Mouse (Mus musculus): Measurements from ENCODE around the gene Il6st.

Gene Il6st

DNA sequence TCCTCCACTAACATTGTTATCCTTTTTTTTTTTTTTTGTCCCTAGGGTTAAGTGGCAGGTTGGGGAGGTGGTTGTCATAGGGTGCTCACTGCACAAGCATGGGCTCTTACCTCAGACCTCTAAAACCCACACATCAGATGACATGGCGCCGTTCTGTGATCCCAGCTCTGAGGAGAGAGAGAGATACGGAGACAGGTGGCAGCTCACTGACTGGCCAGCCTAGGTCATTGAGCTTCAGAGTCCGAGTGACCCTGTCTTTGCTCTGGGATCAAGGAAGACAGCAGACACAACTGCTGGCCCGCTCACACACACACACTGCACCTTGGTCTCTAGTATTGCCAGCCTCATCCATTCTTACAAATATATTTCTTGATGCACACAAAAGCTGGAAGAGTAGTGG, 18.7 kb downstream of the Il6st start:
- no peak for DNase-seq (ENCODE audit: extremely low read depth, low read depth)

DNA sequence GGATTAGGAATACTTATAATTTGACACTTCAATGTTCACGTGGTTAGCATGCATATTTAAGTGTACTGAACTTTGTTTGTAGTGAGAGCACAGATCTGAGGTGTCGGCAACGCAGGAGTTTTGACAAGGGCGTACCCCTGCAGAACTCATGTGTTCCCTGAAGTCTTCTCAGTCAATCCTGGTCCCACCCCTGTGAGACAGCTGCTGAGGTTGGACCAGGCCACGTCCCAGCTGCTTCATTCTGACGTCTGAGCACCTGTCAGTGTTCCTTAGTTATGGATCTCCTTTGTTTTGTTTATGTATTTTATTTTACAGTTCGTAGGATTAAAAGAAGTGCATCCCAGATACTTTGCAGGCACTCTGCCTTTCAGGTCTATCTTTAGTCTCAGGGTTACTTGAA, 19.1 kb downstream of the Il6st start:
- no peak for DNase-seq (ENCODE audit: extremely low read depth, low read depth)

DNA sequence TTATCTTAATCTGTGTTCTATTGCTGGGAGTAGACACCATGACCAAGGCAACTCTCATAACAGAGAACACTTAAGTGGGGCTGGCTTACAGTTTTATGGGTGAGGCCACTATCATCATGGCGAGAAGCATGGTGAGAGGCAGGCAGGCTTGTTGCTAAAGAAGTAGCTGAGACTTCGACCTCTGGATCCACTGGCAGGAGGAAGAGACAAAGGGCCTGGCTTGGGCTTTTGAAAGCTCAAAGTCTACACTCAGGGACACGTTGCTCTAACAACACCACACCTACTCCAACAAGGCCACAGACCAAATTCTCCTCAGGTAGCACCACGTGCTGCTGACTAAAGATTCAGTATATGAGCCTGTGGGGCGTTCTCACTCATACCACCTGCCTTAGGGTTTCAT, 22.4 kb downstream of the Il6st start:
- no peak for DNase-seq (ENCODE audit: extremely low read depth, low read depth)

GRCm38 (mm10) chr13:112486676-112487075, 22.8 kb downstream of the Il6st start:
- no peak for DNase-seq (ENCODE audit: extremely low read depth, low read depth)

DNA sequence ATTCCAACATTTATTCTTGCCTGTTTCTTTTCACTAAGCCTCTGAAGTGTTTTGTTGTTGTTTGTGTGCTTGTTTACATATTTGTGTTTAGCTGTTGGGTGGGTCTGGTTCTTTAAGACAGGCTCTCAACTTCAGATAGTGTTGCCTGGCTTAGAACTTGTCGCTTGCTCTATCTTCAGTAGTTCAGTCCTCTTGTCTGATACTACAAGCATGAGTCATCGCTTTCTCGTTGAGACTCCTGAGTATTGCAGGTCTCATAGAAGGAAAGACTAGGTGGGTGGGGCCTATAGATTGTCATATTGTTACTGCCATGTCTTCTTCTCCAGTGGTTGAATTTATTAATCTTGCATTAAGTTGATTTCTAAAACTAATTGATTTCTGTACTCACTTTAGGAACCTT, 26.2 kb downstream of the Il6st start:
- DNase-seq (ENCODE audit: extremely low read depth, low read depth), result peak; percentile 18

GRCm38 (mm10) chr13:112491636-112492284, 27.9 kb downstream of the Il6st start:
- DNase-seq (ENCODE audit: extremely low read depth, low read depth), result no peak

DNA sequence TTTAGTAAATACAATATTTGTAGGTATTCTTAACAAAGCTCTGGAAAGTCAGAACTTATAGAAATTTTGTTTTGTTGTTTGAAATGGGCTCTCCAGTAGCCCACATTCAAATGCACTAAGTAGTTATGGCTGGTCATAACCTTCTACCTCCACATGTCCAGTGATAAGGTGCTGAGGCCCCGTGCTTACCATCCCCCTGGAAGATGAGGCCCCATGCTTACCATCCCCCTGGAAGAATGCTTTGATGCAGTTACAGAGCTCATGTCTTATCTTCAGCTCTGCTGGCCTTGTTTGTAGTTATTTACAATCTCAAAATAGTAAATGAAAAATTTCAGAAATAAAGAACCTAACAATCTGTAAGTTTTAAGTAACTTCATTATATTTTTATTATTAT, 28.4 kb downstream of the Il6st start:
- no peak for DNase-seq (ENCODE audit: extremely low read depth, low read depth)

GRCm38 (mm10) chr13:112494590-112494989, 30.7 kb downstream of the Il6st start:
- DNase-seq (ENCODE audit: extremely low read depth, low read depth), result no peak

GRCm38 (mm10) chr13:112500027-112500426, 36.2 kb downstream of the Il6st start:
- no peak for DNase-seq (ENCODE audit: extremely low read depth, low read depth)

GRCm38 (mm10) chr13:112500466-112500865, 36.6 kb downstream of the Il6st start:
- no peak for DNase-seq (ENCODE audit: extremely low read depth, low read depth)

- DNase-seq (ENCODE audit: extremely low read depth, low read depth), result no peak
These were observed 40.0 kb downstream of the Il6st start for GRCm38 (mm10) chr13:112503846-112504245.

DNA sequence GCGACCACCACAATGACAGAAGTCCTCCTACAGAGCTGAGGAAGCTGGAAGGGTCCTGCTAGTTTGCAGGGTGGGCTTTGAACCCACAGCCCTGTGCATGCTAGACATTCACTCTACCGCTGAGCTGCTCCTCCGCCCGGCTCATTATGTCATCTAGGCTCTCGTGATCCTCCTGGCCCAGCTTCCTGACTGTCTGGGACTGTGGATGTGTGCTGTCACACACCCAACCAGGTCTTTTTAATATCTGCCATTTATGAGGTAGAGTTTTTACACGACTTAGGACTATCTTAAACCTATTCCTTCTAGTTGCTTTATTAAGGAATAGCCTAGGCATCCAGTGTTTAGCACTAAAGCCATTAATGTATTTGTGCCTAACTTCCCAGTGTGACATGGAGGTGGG, 41.6 kb downstream of the Il6st start:
- no peak for DNase-seq (ENCODE audit: extremely low read depth, low read depth)

GRCm38 (mm10) chr13:112506766-112507165, 42.9 kb downstream of the Il6st start:
- no peak for DNase-seq (ENCODE audit: extremely low read depth, low read depth)

GRCm38 (mm10) chr13:112507691-112508090, 43.8 kb downstream of the Il6st start:
- DNase-seq (ENCODE audit: extremely low read depth, low read depth), result no peak

DNA sequence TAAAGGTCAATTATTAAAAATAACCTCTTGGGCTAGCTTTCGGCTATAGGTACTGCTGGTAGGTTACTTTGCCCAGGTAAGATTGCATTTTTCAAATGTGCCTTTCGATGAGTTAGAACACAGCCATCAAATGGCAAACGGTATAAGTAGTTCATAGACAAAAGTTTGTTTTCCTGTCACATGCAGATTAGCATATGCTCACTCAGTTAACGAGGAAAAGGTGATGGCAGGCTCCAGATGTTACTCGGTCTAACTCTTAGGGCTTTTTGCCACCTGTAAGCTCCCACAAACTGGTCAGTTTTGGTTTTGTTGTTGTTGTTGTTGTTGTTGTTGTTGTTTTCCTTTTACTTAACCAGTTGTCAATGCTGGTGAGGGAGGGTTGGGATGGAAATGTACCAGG, 44.6 kb downstream of the Il6st start:
- no peak for DNase-seq (ENCODE audit: extremely low read depth, low read depth)

GRCm38 (mm10) chr13:112509465-112509864, 45.6 kb downstream of the Il6st start:
- peak; percentile 37 for DNase-seq (ENCODE audit: extremely low read depth, low read depth)

DNA sequence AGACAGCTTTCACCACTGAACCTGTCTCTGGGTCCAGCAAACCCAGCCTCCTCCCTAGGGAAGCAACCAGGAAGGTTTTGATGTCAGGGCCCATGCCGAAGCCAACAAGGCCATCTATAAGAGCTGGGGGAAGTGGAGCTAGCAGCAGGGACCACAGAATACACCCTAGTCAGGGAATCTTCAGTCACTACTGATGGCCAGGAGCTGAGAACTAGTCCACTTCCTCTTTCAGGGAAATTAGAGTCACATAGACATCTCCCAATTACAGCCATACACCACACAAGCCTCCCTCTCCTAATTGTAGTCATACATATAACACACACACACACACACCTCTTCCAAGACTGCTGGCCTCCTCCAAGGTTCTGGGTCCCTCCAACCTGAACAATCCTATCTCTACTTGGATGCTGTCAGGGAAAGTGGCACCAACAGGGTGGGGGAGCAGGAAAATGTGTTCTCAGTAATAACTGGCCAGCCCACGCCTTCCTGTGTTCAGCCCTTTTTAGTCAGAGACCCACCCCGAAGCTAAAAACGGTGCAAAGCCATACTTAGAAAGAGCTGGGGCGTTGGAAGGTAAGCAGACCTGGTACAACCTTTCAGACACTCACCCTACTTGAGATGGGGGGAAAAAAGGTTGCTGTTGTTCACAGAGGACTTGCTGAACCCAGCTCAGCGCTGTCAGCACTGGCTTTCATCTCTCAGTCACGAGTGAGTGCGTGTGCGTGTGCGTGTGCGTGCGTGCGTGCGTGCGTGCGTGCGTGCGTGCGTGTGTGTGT, 46.8 kb downstream of the Il6st start:
- peak; percentile 20 for DNase-seq (ENCODE audit: extremely low read depth, low read depth)

- DNase-seq (ENCODE audit: extremely low read depth, low read depth), result no peak
These were observed 47.4 kb downstream of the Il6st start for GRCm38 (mm10) chr13:112511261-112511660.

DNA sequence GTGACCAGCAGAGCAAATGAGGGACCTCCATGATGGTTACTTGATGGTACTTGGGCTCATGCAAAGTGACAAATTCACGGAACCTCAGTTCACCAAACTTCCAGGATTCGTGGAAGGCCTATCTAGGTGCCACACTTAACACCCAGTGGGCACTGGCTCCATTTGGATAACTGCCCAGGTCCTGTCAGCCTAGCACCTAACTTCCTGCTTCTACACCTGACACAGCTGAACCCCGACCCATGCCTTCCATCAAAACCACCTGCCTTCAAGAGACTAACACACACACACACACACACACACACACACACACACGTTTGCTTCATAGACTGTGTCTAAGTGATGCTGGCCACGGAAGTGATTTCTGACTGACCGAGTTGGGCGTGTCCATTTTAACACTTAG, 47.9 kb downstream of the Il6st start:
- DNase-seq (ENCODE audit: extremely low read depth, low read depth), result no peak

DNA sequence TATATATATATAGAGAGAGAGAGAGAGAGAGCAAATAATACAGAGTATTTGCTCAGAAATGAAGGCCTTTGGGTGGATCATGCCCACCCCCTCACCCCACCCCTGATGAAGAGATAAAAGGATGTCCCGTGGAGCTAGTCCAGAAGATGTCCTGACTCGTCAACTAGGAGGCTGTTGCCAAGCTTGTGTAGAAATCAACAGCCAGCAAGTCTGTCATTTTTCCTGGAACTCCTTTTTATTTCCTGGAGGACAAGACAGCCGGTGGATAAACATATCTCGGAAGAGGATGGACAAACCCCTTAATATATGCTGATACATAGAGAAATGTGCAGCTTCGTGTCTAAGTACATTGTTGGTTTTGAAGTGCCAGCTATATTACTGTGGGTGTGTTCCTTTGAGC, 49.0 kb downstream of the Il6st start:
- DNase-seq (ENCODE audit: extremely low read depth, low read depth), result no peak

DNA sequence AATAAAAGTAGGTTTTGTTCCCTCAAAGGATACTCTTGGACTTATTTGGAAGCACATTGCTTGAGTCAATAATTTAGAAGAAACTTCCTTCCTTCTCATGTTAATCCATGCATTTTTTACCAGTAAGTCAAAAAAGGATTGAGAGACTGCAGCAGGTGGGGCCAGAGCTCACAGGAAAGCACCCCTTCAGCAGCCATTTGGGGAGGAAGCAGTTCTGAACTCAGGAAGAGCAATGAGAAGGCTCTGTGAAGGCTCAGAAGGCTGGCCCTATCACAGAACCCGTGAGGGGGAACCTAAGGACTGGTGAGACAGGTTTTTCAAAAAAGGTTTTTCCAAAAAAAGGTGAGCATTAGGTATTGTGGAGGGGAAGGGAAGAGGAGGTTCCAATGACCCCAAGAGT, 50.7 kb downstream of the Il6st start:
- no peak for DNase-seq (ENCODE audit: extremely low read depth, low read depth)

DNA sequence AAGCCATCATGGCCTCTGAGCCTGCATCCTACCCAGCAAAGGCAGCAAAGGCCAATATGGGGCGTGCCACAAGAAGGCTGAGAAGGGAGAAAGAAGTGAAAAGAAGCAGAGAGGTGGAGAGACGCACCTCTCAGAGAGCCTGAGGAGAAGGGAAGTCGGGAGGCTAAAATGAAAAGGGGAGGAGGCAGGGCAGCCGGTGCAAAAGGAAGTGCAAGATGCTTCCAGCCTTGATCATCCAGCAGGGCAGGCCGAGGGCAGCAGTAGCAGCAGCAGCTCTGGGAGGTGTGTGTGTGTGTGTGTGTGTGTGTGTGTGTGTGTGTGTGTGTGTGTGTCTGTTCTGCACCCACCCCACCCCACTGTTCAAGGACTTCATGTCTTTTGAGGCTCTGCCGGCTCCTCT, 58.4 kb downstream of the Il6st start:
- no peak for DNase-seq (ENCODE audit: extremely low read depth, low read depth)

GRCm38 (mm10) chr13:112522896-112523295, 59.0 kb downstream of the Il6st start:
- DNase-seq (ENCODE audit: extremely low read depth, low read depth), result no peak

Data from MEL-GATA-1-ER (cell line).